Mouse (Mus musculus) forebrain, embryonic 11.5 days (tissue): ENCODE data around the gene Gart. TPM values are rescaled to one million over a fixed set of nuclear protein-coding genes. Genes with fewer than 3 reads are reported as not detected.

Experiments
- ATAC-seq: fragments of 200-750 bp; cut with Nextera tagmentation; replicated peaks from 2 replicates; pipeline ENCODE4 v1.8.0; 2017; ENCODE audit warnings: moderate TSS enrichment; ENCODE audit not compliant: low FRiP score
- DNase-seq: peaks from one replicate; pipeline ENCODE4 v3.0.0-alpha.2; 2017; ENCODE audit warnings: low spot score
- H3K27ac ChIP-seq: fragments of 300-500 bp; sonication (generic); 2 replicates; pipeline ENCODE4 v1.5.1; 2014; ENCODE audit warnings: low read depth, low read length
- H3K27me3 ChIP-seq: fragments of 300-500 bp; sonication (generic); 2 replicates; pipeline ENCODE4 v1.6.1; 2014; ENCODE audit warnings: mild to moderate bottlenecking, low read length, mixed read lengths; ENCODE audit not compliant: control insufficient read depth, insufficient read depth
- H3K36me3 ChIP-seq: fragments of 300-500 bp; sonication (generic); 2 replicates; pipeline ENCODE4 v1.6.1; 2014; ENCODE audit warnings: mild to moderate bottlenecking, low read length, moderate library complexity, mixed read lengths; ENCODE audit not compliant: control insufficient read depth, insufficient read depth
- H3K4me1 ChIP-seq: fragments of 300-500 bp; sonication (generic); replicated peaks from 2 replicates; pipeline ENCODE4 v1.6.1; 2014; ENCODE audit warnings: low read length, mixed read lengths; ENCODE audit not compliant: control insufficient read depth, insufficient read depth
- H3K4me2 ChIP-seq: fragments of 300-500 bp; sonication (generic); 2 replicates; pipeline ENCODE4 v1.6.1; 2014; ENCODE audit warnings: low read depth, mild to moderate bottlenecking, low read length, moderate library complexity, mixed read lengths; ENCODE audit not compliant: severe bottlenecking
- H3K4me3 ChIP-seq: fragments of 300-500 bp; sonication (generic); 2 replicates; pipeline ENCODE4 v1.5.1; 2014; ENCODE audit warnings: low read depth, low read length
- H3K9ac ChIP-seq: fragments of 300-500 bp; sonication (generic); 2 replicates; pipeline ENCODE4 v1.6.1; 2014; ENCODE audit warnings: low read length
- H3K9me3 ChIP-seq: fragments of 300-500 bp; sonication (generic); 2 replicates; pipeline ENCODE4 v1.6.1; 2016; ENCODE audit warnings: low read length, mixed read lengths; ENCODE audit not compliant: control insufficient read depth
- WGBS: fragments of 180-500 bp; shearing (Covaris S2); extraction: QIAGEN DNeasy Blood & Tissue Kit; methylation state at CpG from one replicate; pipeline ENCODE4 v1.1.7; 2014; 5-methylcytosine and 5-hydroxymethylcytosine counted together
- polyA plus RNA-seq: library from polyadenylated mRNA; unstranded; fragments of >200 nt; fragmentation: Nextera tagmentation; extraction: Ambion mirVana; gene quantifications from 2 replicates; pipeline ENCODE4 v1.2.1, GENCODE M21; 2014

Gene Gart
- polyA plus RNA-seq, 1 experiment from 2014 or later, result 145 TPM

- WGBS, result 92% methylated on average over 5 of the region's 5 CpGs
- Histone ChIP-seq H3K4me3 (no peak overlapping the region), H3K9me3 (no peaks in the 10 kb centered on the region), H3K27ac (no peak overlapping the region), H3K4me1 (0 out of 2 replicates have a peak, but pooled peaks cover 3% of the 10 kb centered on the region), H3K27me3 (no peaks in the 10 kb centered on the region), H3K4me2 (no peak overlapping the region), H3K9ac (no peak overlapping the region), H3K36me3 (no peaks in the 10 kb centered on the region; the same call in 1 of the 2 replicates)
- ATAC-seq (no peak), DNase-seq (no peak)
These were observed 38.8 kb upstream of the Gart start for GRCm38 (mm10) chr16:91685526-91685925.

DNA sequence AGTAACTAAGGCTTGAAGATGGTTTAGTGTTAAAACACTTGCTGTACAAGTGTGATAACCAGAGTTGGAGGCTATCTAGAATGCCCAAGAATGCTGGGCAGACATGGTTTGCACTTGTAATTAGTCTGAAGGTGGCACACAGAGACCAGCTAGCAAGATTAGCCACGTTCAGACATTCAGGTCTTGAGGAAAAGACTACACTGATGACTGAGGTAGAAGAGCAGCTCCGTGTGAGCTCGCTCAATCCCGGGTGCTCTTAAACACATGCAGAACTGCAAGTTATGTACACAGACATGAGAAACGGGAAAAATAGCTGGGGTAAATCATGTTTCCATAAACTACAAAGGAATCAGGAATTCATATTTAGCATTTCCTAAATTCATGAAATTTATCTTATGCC, 33.9 kb upstream of the Gart start:
- H3K4me2 ChIP-seq, result no peak overlapping the region
- no peak overlapping the region for H3K27ac ChIP-seq
- no peak overlapping the region for H3K4me3 ChIP-seq
- peaks cover 11% of the 10 kb centered on the region; the same call in 1 of the 2 replicates for H3K36me3 ChIP-seq
- no peaks in the 10 kb centered on the region for H3K4me1 ChIP-seq
- H3K9me3 ChIP-seq, result no peaks in the 10 kb centered on the region
- no peak overlapping the region for H3K9ac ChIP-seq
- H3K27me3 ChIP-seq, result no peaks in the 10 kb centered on the region
- DNase-seq, result no peak
- no peak for ATAC-seq
- WGBS, result 79% methylated on average over 5 of the region's 5 CpGs

DNA sequence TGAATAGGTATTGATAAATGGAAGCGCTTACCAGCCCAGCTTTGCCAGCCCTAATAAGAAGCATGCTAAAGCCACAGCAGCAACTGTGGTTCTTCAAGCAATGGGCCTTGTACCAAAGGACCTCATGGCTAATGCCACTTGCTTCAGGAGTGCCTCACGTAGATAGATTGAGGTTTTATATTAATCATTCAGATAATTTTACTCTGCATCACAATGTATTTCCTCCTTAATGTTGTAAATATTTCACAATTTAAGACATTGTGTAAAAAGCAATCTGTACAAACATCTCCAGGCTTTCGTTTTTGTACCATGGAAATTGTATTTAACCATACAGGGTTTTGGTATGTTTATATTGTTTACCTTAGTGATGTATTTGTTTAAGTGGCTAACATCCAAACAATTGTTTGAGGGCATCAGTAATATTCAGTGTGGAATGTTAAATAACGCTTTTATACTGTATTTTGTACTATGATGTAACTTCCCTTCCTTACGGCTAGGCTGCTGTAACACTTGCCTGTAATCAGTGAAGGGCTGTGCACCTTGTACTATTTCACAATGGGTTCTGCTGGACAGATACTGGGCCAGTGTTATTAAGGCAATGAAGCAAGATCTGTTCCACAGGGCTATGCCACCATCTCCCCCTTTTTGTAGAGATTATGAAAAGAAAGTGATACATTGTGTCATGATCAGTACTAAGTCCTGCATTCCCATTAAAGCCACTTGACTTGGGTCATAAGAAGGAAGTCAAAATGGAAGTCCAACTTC, 31.6 kb upstream of the Gart start:
- Histone ChIP-seq H3K9me3 (no peaks in the 10 kb centered on the region), H3K4me1 (no peaks in the 10 kb centered on the region), H3K36me3 (peaks cover 16% of the 10 kb centered on the region), H3K9ac (no peak overlapping the region), H3K27ac (no peak overlapping the region), H3K27me3 (no peaks in the 10 kb centered on the region), H3K4me2 (no peak overlapping the region), H3K4me3 (no peak overlapping the region)
- WGBS, result 94% methylated on average over 5 of the region's 5 CpGs
- ATAC-seq (no peak), DNase-seq (no peak)

DNA sequence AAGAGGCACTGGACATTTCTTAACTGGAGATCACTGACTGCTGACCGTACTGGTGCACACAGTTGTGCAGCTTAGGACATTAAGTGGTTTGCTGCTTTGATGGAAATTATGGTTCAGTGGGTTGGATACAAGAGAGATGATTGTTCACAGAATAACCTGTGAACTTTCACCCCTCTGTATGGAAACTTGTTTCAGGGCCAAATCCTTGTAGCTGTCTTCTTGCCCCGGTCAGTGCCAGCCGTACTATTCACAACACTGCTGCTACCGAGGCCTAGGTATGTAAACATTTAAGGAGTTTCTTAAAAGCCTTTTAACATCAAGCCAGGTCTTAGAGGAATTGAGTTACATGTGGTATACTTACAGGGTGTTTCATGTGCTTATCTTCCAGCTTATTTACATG, 27.7 kb upstream of the Gart start:
- Histone ChIP-seq H3K36me3 (peaks cover 28% of the 10 kb centered on the region), H3K4me2 (no peak overlapping the region), H3K9ac (no peak overlapping the region), H3K9me3 (no peaks in the 10 kb centered on the region), H3K4me1 (no peaks in the 10 kb centered on the region), H3K4me3 (no peak overlapping the region), H3K27me3 (no peaks in the 10 kb centered on the region), H3K27ac (no peak overlapping the region)
- DNase-seq (no peak), ATAC-seq (no peak)
- WGBS, result 86% methylated on average over 4 of the region's 4 CpGs

DNA sequence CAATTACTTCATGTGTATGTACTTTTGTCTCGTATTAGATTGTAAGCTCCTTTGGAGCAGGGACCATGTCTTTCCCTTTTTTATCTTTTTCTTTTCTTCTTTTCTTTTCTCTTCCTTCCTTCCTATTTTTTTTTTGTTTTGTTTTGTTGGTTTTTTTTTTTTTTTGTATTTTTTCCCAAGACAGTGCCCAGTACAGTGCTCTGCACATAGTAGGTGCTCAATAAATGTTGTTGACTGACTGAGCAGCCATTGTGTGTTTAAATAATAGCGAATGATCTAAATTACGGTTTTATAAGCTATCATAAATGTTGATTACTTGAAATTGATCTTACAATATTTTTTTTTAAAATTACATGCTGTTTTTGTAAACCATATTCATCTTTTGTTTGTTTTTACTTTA, 17.0 kb upstream of the Gart start:
- Histone ChIP-seq H3K27me3 (no peaks in the 10 kb centered on the region), H3K27ac (no peak overlapping the region), H3K4me1 (no peaks in the 10 kb centered on the region), H3K9me3 (no peaks in the 10 kb centered on the region), H3K4me3 (no peak overlapping the region), H3K9ac (no peak overlapping the region), H3K36me3 (peaks cover 28% of the 10 kb centered on the region), H3K4me2 (no peak overlapping the region)
- DNase-seq (no peak), ATAC-seq (no peak)
- 93% methylated on average over 3 of the region's 3 CpGs for WGBS

GRCm38 (mm10) chr16:91662336-91662735, 15.6 kb upstream of the Gart start:
- no peaks in the 10 kb centered on the region for H3K9me3 ChIP-seq
- H3K4me3 ChIP-seq, result no peak overlapping the region
- no peak for DNase-seq
- WGBS, result 96% methylated on average over 16 of the region's 16 CpGs
- no peaks in the 10 kb centered on the region for H3K4me1 ChIP-seq
- H3K4me2 ChIP-seq, result no peak overlapping the region
- H3K27me3 ChIP-seq, result no peaks in the 10 kb centered on the region
- no peak overlapping the region for H3K27ac ChIP-seq
- H3K36me3 ChIP-seq, result peaks cover 43% of the 10 kb centered on the region
- ATAC-seq, result no peak
- H3K9ac ChIP-seq, result no peak overlapping the region

- peaks cover 50% of the 10 kb centered on the region for H3K36me3 ChIP-seq
- H3K4me3 ChIP-seq, result no peak overlapping the region
- ATAC-seq, result no peak
- WGBS, result 38% methylated on average over 1 of the region's 1 CpGs
- no peak overlapping the region for H3K9ac ChIP-seq
- no peak overlapping the region for H3K27ac ChIP-seq
- no peak overlapping the region for H3K4me2 ChIP-seq
- H3K27me3 ChIP-seq, result no peaks in the 10 kb centered on the region
- no peak for DNase-seq
- H3K4me1 ChIP-seq, result no peaks in the 10 kb centered on the region
- H3K9me3 ChIP-seq, result no peaks in the 10 kb centered on the region
These were observed 14.6 kb upstream of the Gart start for GRCm38 (mm10) chr16:91661397-91661796.

- peaks cover 66% of the 10 kb centered on the region for H3K36me3 ChIP-seq
- H3K4me3 ChIP-seq, result no peak overlapping the region
- no peak overlapping the region for H3K27ac ChIP-seq
- WGBS, result 97% methylated on average over 20 of the region's 20 CpGs
- ATAC-seq (no peak), DNase-seq (no peak)
- no peaks in the 10 kb centered on the region for H3K4me1 ChIP-seq
- H3K9me3 ChIP-seq, result no peaks in the 10 kb centered on the region
- H3K4me2 ChIP-seq, result no peak overlapping the region
- no peak overlapping the region for H3K9ac ChIP-seq
- H3K27me3 ChIP-seq, result no peaks in the 10 kb centered on the region
These were observed 13.0 kb upstream of the Gart start for GRCm38 (mm10) chr16:91659798-91660197.

GRCm38 (mm10) chr16:91658471-91658870, 11.7 kb upstream of the Gart start:
- H3K4me1 ChIP-seq, result no peaks in the 10 kb centered on the region
- no peak overlapping the region for H3K27ac ChIP-seq
- H3K4me2 ChIP-seq, result no peak overlapping the region
- H3K9me3 ChIP-seq, result no peaks in the 10 kb centered on the region
- H3K4me3 ChIP-seq, result no peak overlapping the region
- ATAC-seq, result no peak
- no peaks in the 10 kb centered on the region for H3K27me3 ChIP-seq
- peaks cover 66% of the 10 kb centered on the region for H3K36me3 ChIP-seq
- DNase-seq, result no peak
- WGBS, result 94% methylated on average over 5 of the region's 5 CpGs
- H3K9ac ChIP-seq, result no peak overlapping the region
